Mouse (Mus musculus) duodenum, adult 2 months (tissue): ENCODE measurements around the gene Olfr609. TPM values are rescaled to one million over a fixed set of nuclear protein-coding genes. Genes with fewer than 3 reads are reported as not detected.

Experiments used
- polyA plus RNA-seq: library from polyadenylated mRNA; depleted of rRNA; stranded (reverse); fragments of >200 nt; gene quantifications from 2 replicates; pipeline ENCODE4 v1.2.3, GENCODE M21; 2012; ENCODE audit warnings: low replicate concordance; rRNA removed

Gene Olfr609
- polyA plus RNA-seq, result not detected in 2 replicates

DNA sequence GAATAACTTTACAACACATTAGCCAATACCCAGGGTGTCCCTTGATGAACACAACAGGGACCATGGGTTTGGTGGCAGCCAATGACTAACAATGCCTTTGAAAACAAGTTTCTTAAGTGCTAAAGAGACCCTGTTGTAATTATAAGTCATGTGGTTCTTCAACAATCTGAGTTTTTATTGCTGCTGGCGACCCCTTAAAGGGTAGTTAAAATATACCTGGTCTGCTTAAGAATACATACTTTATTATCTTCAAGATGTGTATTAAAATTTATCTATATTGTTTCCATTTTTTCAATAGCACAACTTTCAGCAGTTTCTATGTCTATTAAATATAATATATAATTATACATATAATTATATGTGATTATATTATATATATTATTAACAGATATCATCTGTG is at the start of gene Olfr609:
Gene Olfr609 (minus strand): TSS at position 101 of the 400 bp plus-strand sequence.

DNA sequence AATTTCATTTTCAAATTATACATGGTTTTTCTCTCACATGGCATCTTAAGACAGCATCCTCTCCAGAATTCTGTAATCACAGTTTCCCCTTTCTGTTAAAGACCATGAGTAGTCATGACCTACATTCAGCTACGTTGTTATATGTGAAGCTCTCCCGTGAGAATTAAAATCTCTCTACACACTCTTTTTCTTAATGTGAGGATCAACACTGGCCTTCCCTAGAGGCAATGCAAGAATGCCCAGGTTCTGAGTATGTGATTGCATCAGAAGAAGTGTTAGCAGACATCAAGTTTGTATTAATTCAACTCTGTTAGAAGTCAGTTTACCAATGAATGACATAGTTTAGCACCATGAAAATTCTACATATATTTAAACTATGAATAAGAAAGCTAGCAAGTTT is 44.8 kb upstream of the Olfr609 start, which contains the start of gene Olfr612:
Gene Olfr612 (minus strand): TSS at position 101 of the 400 bp plus-strand sequence.

DNA sequence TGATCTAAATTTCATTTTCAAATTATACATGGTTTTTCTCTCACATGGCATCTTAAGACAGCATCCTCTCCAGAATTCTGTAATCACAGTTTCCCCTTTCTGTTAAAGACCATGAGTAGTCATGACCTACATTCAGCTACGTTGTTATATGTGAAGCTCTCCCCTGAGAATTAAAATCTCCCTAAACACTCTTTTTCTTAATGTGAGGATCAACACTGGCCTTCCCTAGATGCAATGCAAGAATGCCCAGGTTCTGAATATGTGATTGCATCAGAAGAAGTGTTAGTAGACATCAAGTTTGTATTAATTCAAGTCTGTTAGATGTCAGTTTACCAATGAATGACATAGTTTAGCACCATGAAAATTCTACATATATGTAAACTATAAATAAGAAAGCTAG is 22.9 kb upstream of the Olfr609 start, which contains the start of gene Olfr611:
Gene Olfr611 (minus strand): TSS at position 101 of the 400 bp plus-strand sequence.

DNA sequence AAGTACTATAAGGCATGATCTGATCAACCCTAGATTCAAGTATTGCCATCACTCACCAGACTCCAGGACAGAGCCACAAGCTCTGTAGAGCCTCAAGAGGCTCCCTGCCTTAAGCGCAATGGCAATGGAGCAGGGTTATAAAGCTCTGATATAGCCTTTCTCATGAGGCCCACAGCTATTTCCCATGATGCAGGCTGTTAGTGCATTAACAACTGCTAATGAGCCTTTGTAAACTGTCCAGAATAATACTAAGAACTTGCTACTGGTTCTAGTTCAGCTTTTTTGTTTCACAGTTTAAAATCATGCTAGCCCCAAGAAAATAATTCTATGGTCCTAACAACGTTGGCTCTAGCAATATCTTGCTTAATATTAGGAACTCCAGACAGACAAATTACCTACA is 14.2 kb upstream of the Olfr609 start, which contains the start of gene Olfr610:
Gene Olfr610 (minus strand): TSS at position 101 of the 400 bp plus-strand sequence.

DNA sequence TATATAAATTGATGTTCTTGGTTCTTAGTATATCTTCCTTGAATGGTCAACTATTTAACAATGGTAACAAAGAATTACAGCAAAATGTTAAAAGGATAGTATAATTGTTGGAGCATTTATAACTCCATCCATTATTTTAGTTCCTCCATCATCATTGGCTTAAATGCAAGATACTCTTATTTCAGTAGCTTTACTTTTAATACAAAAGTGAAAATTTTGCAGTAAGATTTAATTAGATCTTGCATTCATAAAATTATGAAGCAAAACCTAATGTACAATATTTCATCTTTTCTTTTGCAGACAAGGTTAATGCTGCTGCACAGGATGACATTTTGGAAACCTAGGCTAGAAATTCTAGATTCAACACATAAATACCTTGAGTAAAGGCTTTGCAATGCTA is 28.3 kb downstream of the Olfr609 start, which contains the start of gene Olfr608:
Gene Olfr608 (plus strand): TSS at position 301 of the 400 bp plus-strand sequence.

DNA sequence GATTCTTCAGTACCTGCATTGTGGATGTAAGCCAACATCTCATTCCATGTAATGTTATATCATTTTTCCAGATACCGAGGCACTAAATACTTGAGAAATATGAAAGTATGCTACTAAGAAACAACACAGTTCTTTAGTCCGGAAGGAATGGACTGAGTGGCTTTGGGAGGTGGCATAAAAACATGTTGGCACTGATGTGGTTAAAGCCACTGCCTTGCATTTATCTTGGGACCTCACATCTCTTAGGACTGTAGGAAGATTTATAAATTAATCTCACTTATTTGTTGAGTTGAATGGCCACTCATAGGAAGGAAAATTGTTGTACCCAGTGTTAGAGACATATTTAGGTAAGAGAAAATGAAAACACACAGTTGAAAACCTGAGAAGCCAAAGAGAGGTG is 49.1 kb downstream of the Olfr609 start, which contains the start of gene Olfr606:
Gene Olfr606 (plus strand): TSS at position 301 of the 400 bp plus-strand sequence.

DNA sequence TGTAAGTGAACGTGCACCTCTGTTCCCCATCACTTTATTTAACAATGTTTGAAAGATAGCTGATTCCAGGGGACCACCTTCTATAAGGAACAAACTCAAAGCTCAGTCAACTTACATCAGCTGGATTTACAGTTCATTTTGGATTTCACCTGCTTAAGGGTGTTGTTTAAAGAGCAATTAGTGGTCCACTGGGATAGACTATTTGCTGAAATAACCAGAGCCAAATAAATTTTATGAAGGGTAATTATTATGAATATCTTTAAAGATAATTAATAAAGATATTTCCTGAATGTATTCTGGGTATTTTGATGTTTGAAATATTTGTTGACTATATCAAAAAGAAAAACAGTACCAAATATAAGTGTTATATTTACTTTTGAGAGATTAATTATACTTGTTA is 52.5 kb downstream of the Olfr609 start, which contains the start of gene Olfr605:
Gene Olfr605 (minus strand): TSS at position 101 of the 400 bp plus-strand sequence.

Other genes starting within 250 kb of the Olfr609 start
- not detected in 2 replicates for gene Usp17ld, start 245.6 kb downstream of the Olfr609 start, polyA plus RNA-seq
- not detected in 2 replicates for gene Olfr596, start 192.4 kb downstream of the Olfr609 start, polyA plus RNA-seq
- gene Olfr597, start 181.7 kb downstream of the Olfr609 start, polyA plus RNA-seq, result not detected in 2 replicates
- gene Olfr598, start 174.5 kb downstream of the Olfr609 start, polyA plus RNA-seq, result not detected in 2 replicates
- not detected in 2 replicates for gene Olfr599, start 162.1 kb downstream of the Olfr609 start, polyA plus RNA-seq
- gene Olfr600, start 148.4 kb downstream of the Olfr609 start, polyA plus RNA-seq, result not detected in 2 replicates
- gene Olfr601, start 135.4 kb downstream of the Olfr609 start, polyA plus RNA-seq, result not detected in 2 replicates
- gene Olfr603, start 111.9 kb downstream of the Olfr609 start, polyA plus RNA-seq, result not detected in 2 replicates
- not detected in 2 replicates for gene Usp17lc, start 83.0 kb downstream of the Olfr609 start, polyA plus RNA-seq
- not detected in 2 replicates for gene Olfr605, start 52.6 kb downstream of the Olfr609 start, polyA plus RNA-seq
- gene Olfr606, start 49.0 kb downstream of the Olfr609 start, polyA plus RNA-seq, result not detected in 2 replicates
- gene Olfr607, start 33.9 kb downstream of the Olfr609 start, polyA plus RNA-seq, result not detected in 2 replicates
- not detected in 2 replicates for gene Olfr608, start 28.2 kb downstream of the Olfr609 start, polyA plus RNA-seq
- gene Olfr610, start 14.1 kb upstream of the Olfr609 start, polyA plus RNA-seq, result not detected in 2 replicates
- gene Olfr611, start 22.8 kb upstream of the Olfr609 start, polyA plus RNA-seq, result not detected in 2 replicates
- not detected in 2 replicates for gene Olfr612, start 44.7 kb upstream of the Olfr609 start, polyA plus RNA-seq
- not detected in 2 replicates for gene Olfr613, start 50.0 kb upstream of the Olfr609 start, polyA plus RNA-seq
- gene Olfr615, start 58.0 kb upstream of the Olfr609 start, polyA plus RNA-seq, result not detected in 2 replicates
- gene Olfr616, start 71.1 kb upstream of the Olfr609 start, polyA plus RNA-seq, result not detected in 2 replicates
- not detected in 2 replicates for gene Olfr617, start 75.0 kb upstream of the Olfr609 start, polyA plus RNA-seq
- not detected in 2 replicates for gene Olfr618, start 92.0 kb upstream of the Olfr609 start, polyA plus RNA-seq
- not detected in 2 replicates for gene Olfr619, start 102.5 kb upstream of the Olfr609 start, polyA plus RNA-seq
- gene Olfr620, start 114.5 kb upstream of the Olfr609 start, polyA plus RNA-seq, result not detected in 2 replicates
- gene Olfr622, start 144.6 kb upstream of the Olfr609 start, polyA plus RNA-seq, result not detected in 2 replicates
- not detected in 2 replicates for gene Olfr623, start 165.6 kb upstream of the Olfr609 start, polyA plus RNA-seq
- gene Olfr624, start 173.1 kb upstream of the Olfr609 start, polyA plus RNA-seq, result not detected in 2 replicates
- gene Olfr625-ps1, start 184.7 kb upstream of the Olfr609 start, polyA plus RNA-seq, result not detected in 2 replicates
- not detected in 2 replicates for gene Olfr243, start 216.6 kb upstream of the Olfr609 start, polyA plus RNA-seq
- not detected in 2 replicates for gene Olfr628, start 232.3 kb upstream of the Olfr609 start, polyA plus RNA-seq
- not detected in 2 replicates for gene Olfr629, start 246.9 kb upstream of the Olfr609 start, polyA plus RNA-seq